Mouse (Mus musculus): ENCODE data around the gene Bud13. TPM values are rescaled to one million over a fixed set of nuclear protein-coding genes. Genes with fewer than 3 reads are reported as not detected.

Bud13 gene
- polyA plus RNA-seq (2017; shearing (Covaris generic)), result 26.0 TPM

DNA sequence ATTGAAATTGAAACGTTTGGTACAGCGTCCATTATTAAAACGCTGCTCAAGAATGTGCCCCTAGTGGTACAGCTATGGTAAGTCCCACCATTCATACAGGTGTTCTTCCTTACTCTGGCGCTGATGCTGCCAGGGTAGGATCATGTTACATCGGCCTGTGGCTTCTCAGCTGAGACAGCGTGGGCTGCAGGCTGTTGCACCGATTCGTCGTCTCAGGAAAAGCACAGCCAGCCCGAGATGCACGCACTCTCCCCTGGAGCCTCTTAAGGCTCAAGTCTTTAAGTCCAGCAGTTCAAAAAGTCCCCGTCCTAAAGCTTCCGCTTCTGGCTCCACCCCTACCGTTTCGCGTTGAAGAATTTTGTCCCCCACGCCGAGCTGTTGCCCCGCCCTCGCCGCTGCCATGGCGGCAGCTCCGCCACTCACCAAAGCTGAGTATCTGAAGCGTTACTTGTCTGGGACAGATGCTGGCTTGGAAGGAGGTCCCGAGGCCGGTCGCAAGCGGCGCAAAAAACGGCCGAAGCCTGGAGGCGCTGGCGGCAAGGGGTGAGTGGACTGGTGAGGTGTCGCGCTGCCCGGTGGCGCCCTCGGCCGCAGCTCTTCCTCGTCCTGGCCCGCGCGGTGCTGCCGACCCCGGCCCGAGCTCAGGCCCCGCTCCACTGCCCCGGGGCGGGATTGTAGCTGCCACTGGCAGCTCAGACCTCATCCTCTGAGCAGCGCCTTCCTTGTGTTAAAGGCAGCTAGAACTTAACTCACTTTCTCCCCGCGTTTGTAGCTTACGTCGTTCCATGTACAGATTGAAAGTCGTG lies at the start of gene Bud13:
Gene Bud13 (plus strand): TSS at position 378 of the 806 bp plus-strand sequence.

GRCm38 (mm10) chr9:46235596-46235648 lies 47.4 kb upstream of the Bud13 start, which contains the start of gene Apoc3:
Gene Apoc3 (minus strand): TSS chr9:46235636.

GRCm38 (mm10) chr9:46240526-46241153 lies 42.2 kb upstream of the Bud13 start, which contains the start of gene Apoa4:
Gene Apoa4 (plus strand): TSS chr9:46240696.

GRCm38 (mm10) chr9:46268343-46268873 lies 14.4 kb upstream of the Bud13 start, which contains the start of gene Apoa5:
Gene Apoa5 (plus strand): TSS chr9:46268633.

GRCm38 (mm10) chr9:46272677-46273454 lies 9.9 kb upstream of the Bud13 start, which contains the start of gene Zpr1:
Gene Zpr1 (plus strand): TSS chr9:46273064.

GRCm38 (mm10) chr9:46319886-46320285 lies 37.1 kb downstream of the Bud13 start, which contains the start of gene 4931429L15Rik:
Gene 4931429L15Rik (minus strand): TSS chr9:46319986.

Other genes with a start within 250 kb of the Bud13 start
- gene Apoa1, start 54.4 kb upstream of the Bud13 start, polyA plus RNA-seq (2017; shearing (Covaris generic)), result not detected
- gene Apoc3, start 47.4 kb upstream of the Bud13 start, polyA plus RNA-seq (2017; shearing (Covaris generic)), result not detected
- not detected for gene Apoa4, start 42.3 kb upstream of the Bud13 start, polyA plus RNA-seq (2017; shearing (Covaris generic))
- gene Apoa5, start 14.4 kb upstream of the Bud13 start, polyA plus RNA-seq (2017; shearing (Covaris generic)), result not detected
- gene Zpr1, start 9.9 kb upstream of the Bud13 start, polyA plus RNA-seq (2017; shearing (Covaris generic)), result 75.5 TPM
- gene 4931429L15Rik, start 37.0 kb downstream of the Bud13 start, polyA plus RNA-seq (2017; shearing (Covaris generic)), result not detected